Mouse (Mus musculus) heart, adult 2 months (tissue): ENCODE results near the gene Gns.

Source experiments
- CTCF ChIP-seq: fragments of 200-600 bp; IDR thresholded peaks from 2 replicates; pipeline ENCODE4 v1.8.1; 2022; ENCODE audit warnings: antibody characterized with exemption, mild to moderate bottlenecking, moderate library complexity
- POLR2A ChIP-seq: fragments of 200-500 bp; IDR thresholded peaks from 2 replicates; pipeline ENCODE4 v1.6.1; 2011; ENCODE audit warnings: mild to moderate bottlenecking, low read depth, low read length, control low read depth; ENCODE audit not compliant: insufficient read depth

GRCm38 (mm10) chr10:121379387-121379786 lies 14.5 kb downstream of the Gns start:
- TF ChIP-seq POLR2A (no peak), CTCF (peak; percentile 51)
